Mouse (Mus musculus) spleen, adult 2 months (tissue): ENCODE results near the gene Celsr3.

Experiments
- CTCF ChIP-seq: fragments of 200-500 bp; IDR thresholded peaks from 2 replicates; pipeline ENCODE4 v1.5.1; 2011; ENCODE audit warnings: mild to moderate bottlenecking, inconsistent platforms; ENCODE audit not compliant: insufficient read depth, insufficient read length, insufficient replicate concordance; ENCODE audit errors: extremely low read depth
- POLR2A ChIP-seq: fragments of 200-500 bp; IDR thresholded peaks from 2 replicates; pipeline ENCODE4 v1.6.1; 2011; ENCODE audit warnings: low read depth, low read length, inconsistent platforms

DNA sequence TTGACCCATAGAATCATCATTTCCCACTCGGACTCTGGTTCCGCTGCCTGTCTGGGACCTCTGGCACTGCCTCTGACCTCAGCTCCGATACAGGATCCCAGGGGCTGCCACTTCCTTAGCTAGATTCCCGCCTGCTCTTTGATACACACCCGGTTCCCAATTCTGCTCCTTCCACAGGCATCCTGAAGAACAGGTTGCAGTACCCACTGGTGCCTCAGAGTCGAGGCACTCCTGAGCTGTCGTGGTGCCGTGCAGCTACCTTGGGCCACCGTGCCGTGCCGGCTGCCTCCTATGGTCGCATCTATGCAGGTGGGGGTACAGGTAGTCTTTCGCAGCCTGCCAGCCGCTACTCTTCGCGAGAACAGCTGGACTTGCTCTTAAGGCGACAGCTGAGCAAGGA lies 22.3 kb downstream of the Celsr3 start:
- TF ChIP-seq POLR2A = no peak
- TF ChIP-seq CTCF = no peak
